Mouse (Mus musculus): Measurements from ENCODE around the gene Exo1. TPM values are rescaled to one million over a fixed set of nuclear protein-coding genes. Genes with fewer than 3 reads are reported as not detected.

Gene Exo1
- polyA plus RNA-seq (2021; fragmentation: Nextera tagmentation): 0.61 and 0.63 TPM in 2 replicates
- long read RNA-seq, experiment 1, partial matches to known transcripts: 0 of 2 reads
- long read RNA-seq, experiment 1, other reads (novel, unspliced or antisense): 2 of 2 reads
- long read RNA-seq, experiment 2: 0 reads

GRCm38 (mm10) chr1:175880453-175881296, at the start of gene Exo1:
Gene Exo1, plus strand, starts transcription at chr1:175880581.

GRCm38 (mm10) chr1:175920029-175920428, 39.6 kb downstream of the Exo1 start, which contains the start of gene Gm38100:
Gene Gm38100, plus strand, starts transcription at chr1:175920329.

Other genes with a start within 250 kb of the Exo1 start
- gene Opn3, start 187.8 kb upstream of the Exo1 start, polyA plus RNA-seq (2021; fragmentation: Nextera tagmentation): 5.5 and 6.8 TPM in 2 replicates
- gene Chml, start 187.7 kb upstream of the Exo1 start, polyA plus RNA-seq (2021; fragmentation: Nextera tagmentation): 1.0 and 1.7 TPM in 2 replicates
- gene Wdr64, start 182.0 kb upstream of the Exo1 start, polyA plus RNA-seq (2021; fragmentation: Nextera tagmentation): not detected in 2 replicates
- not detected in 2 replicates for gene Gm38100, start 39.7 kb downstream of the Exo1 start, polyA plus RNA-seq (2021; fragmentation: Nextera tagmentation)
- not detected in 2 replicates for gene Rbm8a2, start 98.5 kb downstream of the Exo1 start, polyA plus RNA-seq (2021; fragmentation: Nextera tagmentation)

All from left cerebral cortex, adult 6 months (tissue).